Mouse (Mus musculus) skeletal muscle tissue, adult 2 months (tissue): Measurements from ENCODE around the gene Gpr146.
A peak's percentile ranks its signal among the peaks of the same experiment; 100 is the strongest.

Experiments
- DNase-seq: peaks from one replicate; pipeline ENCODE4 v3.0.0-alpha.2; 2012; ENCODE audit warnings: low read depth, low spot score

Gene Gpr146

GRCm38 (mm10) chr5:139358653-139359052 is 18.8 kb upstream of the Gpr146 start:
- DNase-seq = no peak

- DNase-seq = no peak
Measured at GRCm38 (mm10) chr5:139359244-139359643, 18.3 kb upstream of the Gpr146 start.

GRCm38 (mm10) chr5:139363858-139364257 is 13.6 kb upstream of the Gpr146 start:
- no peak for DNase-seq

- DNase-seq = peak; percentile 82
Measured at GRCm38 (mm10) chr5:139364260-139364910, 13.1 kb upstream of the Gpr146 start.

- DNase-seq = no peak
Measured at GRCm38 (mm10) chr5:139364911-139365571, 12.5 kb upstream of the Gpr146 start.

- DNase-seq = no peak
Measured at GRCm38 (mm10) chr5:139365827-139366226, 11.7 kb upstream of the Gpr146 start.

- no peak for DNase-seq
Measured at GRCm38 (mm10) chr5:139366484-139366883, 11.0 kb upstream of the Gpr146 start.

- DNase-seq = no peak
Measured at GRCm38 (mm10) chr5:139367884-139368458, 9.5 kb upstream of the Gpr146 start.

GRCm38 (mm10) chr5:139368638-139369320 is 8.7 kb upstream of the Gpr146 start:
- no peak for DNase-seq

GRCm38 (mm10) chr5:139370336-139370735 is 7.2 kb upstream of the Gpr146 start:
- no peak for DNase-seq

GRCm38 (mm10) chr5:139371118-139371517 is 6.4 kb upstream of the Gpr146 start:
- no peak for DNase-seq

GRCm38 (mm10) chr5:139371631-139372401 is 5.7 kb upstream of the Gpr146 start:
- DNase-seq = peak; percentile 93

- no peak for DNase-seq
Measured at GRCm38 (mm10) chr5:139373126-139373525, 4.4 kb upstream of the Gpr146 start.

GRCm38 (mm10) chr5:139373889-139374444 is 3.5 kb upstream of the Gpr146 start:
- DNase-seq = no peak

- DNase-seq = no peak
Measured at GRCm38 (mm10) chr5:139374841-139375240, 2.7 kb upstream of the Gpr146 start.

GRCm38 (mm10) chr5:139378271-139378556 is 717 bp downstream of the Gpr146 start:
- no peak for DNase-seq

GRCm38 (mm10) chr5:139378986-139379629 is 1.6 kb downstream of the Gpr146 start:
- DNase-seq = peak; percentile 80

- no peak for DNase-seq
Measured at GRCm38 (mm10) chr5:139379771-139380384, 2.4 kb downstream of the Gpr146 start.

GRCm38 (mm10) chr5:139380385-139381248 is 3.1 kb downstream of the Gpr146 start:
- DNase-seq = peak; percentile 98
